Mouse (Mus musculus) adrenal gland, adult 2 months (tissue): ENCODE results near the gene Arhgap27. TPM values are rescaled to one million over a fixed set of nuclear protein-coding genes. Genes with fewer than 3 reads are reported as not detected.

Experiments used
- DNase-seq: peaks from one replicate; pipeline ENCODE4 v3.0.0; 2021
- polyA plus RNA-seq: library from polyadenylated mRNA; depleted of rRNA; stranded (reverse); fragments of >200 nt; gene quantifications from 2 replicates; pipeline ENCODE4 v1.2.3, GENCODE M21; 2012
- total RNA-seq, 2 experiments: library from RNA; stranded (reverse); gene quantifications; 2 replicates each; pipeline ENCODE4 v1.2.3; 2021

Arhgap27 gene
- total and polyA plus RNA-seq, 3 experiments: 10.3 to 34.7 (median 12.2) TPM

DNA sequence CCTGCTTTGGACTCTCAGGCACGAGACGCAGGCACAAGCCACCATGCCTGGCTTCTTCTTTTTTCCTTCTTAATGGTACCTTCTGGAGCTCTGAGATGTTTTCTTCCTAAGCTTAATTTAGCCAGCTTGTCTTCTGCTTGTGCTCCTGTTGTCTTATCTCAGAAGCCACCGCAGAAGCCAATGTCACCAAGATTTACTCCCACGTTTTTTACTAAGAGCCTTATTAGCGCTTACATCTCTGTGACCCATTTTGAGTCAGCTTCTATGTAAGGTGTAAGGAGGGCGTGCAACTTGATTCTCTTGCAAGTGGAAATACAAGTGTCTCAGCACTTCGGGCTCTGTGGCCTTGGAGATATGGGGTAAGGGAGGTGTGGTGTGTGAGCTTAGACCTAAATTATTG is 18.0 kb upstream of the Arhgap27 start:
- no peak for DNase-seq

DNA sequence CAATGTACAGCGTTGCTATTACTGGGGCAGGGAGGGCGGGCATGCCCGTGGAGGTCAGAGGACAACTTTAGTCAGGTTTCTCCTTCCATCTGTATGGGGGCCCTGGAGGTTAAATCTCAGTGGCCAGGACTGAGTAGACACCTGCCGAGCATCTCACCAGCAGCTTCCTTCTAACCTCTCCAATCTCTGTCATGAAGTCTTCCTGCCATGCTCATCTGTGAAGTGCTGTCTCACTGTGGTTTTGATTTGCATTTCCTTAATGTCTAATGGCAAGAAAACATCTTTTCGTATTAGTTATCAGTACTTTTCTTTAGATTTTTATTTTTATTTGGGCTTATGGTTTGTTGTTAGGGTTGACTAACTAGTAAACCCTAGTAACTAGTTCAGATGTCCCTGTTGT is 17.0 kb upstream of the Arhgap27 start:
- DNase-seq: no peak

DNA sequence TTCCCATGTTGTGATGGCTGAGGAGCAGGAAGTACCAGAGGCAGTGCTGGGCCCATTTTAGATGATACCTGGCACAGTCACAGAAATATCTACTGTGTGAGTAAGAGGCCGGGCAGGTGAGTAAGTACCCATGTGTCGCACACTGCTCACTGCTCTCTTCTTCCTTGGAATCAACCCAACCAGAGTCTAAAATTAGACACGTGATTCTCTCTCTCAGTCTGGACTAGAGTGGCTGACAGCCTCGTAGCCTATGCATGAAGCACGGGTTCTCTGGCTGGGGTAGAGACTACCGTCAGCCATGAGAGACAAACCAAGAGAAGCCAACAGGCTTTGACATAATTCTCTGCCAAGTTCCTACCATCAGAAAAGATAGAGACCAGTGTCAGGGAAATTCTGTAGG is 14.8 kb upstream of the Arhgap27 start:
- DNase-seq: no peak

DNA sequence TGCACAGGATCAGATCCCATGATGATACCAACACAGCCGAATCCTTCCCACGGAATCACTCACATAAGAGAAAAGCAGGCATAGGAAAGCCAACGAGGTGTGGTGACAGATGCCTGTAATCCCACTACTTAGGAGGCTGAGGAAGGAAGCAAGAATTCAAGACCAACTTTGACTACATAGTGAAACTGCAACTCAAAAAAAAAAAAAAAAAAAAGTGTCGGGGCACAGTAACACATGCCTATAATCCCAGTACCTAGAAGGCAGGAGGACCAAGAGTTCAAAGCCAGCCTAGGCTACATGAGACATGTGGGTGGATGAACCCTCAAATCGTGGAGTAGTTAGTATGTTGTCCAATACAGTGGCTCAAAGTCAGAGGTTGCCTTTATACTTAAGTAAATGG is 12.3 kb upstream of the Arhgap27 start:
- no peak for DNase-seq

DNA sequence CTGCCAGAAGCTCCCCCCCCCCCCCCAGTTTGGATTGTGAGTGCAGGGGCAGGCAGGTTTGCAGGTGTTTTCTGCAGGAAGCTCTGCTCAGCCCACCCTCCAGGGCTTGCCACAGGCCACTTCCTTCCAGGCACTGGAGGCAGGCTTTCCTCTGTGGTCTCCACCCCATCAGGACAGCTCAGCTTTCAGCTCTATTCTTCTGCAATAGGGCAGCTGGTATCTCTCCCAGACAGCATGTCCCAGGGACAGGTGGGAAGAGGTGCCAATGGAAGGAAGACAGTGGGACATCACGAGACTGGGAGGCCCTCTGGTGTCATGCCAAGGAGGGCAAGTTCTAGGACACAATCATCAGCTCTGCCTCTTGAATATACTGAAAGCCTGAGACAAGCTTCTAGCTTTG is 11.8 kb upstream of the Arhgap27 start:
- no peak for DNase-seq

DNA sequence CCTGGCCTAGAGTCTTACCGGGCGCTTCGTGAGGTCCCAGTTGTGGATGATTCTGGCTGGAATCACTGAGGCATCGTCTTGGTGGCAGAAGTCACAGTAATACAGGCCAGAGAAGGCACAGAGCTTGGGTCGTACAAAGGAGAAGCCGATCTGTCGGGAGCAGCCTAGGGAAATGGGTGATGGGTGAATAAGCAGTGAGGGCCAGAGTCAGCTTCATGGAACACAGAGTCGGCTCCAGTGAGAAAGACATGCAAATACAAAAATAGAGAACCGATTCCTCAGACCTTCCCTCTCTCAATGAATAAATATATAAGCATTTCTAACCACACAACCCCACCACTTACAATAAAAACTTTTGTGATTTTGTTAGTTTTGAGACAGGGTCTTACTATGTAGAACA is 10.4 kb upstream of the Arhgap27 start:
- DNase-seq: no peak

DNA sequence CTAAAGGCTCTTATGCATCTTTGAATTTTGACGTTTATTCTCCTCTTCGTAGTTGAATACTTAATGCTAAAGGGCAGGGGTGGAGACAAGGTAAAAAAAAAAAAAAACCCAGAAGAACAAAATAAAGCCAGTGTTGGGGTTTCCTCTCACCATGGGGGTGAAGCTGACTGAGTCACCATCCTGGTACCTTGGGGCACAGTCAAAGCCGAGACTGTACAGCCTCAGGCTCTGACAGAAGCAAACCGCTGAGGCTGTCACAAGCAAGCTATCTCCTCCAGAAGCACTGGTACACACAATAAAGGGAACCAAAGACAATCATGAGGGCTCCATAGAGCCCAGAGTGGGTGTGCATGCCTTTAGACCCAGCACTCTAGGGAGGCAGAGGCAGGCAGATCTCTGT is 9.1 kb upstream of the Arhgap27 start:
- DNase-seq: no peak

DNA sequence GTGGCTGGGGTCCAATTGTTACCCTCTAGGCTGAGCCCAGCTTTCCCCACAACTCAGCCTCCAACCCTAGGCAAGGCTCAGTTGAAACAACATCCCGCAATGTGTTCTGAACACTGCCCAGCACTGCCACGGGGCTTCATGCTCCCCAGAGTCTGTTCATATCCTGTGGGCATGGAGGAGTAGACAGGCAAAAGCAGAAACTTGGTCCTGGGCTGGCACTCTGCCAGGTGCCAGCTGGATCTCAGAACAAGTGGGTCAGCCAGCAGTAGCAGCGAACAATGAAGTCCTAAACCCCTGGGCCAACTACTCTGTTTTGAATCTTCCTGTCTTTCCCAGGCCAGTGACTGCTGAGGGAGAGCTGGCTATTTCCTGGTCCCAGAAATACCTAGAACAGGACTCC is 8.6 kb upstream of the Arhgap27 start:
- peak; percentile 40 for DNase-seq

DNA sequence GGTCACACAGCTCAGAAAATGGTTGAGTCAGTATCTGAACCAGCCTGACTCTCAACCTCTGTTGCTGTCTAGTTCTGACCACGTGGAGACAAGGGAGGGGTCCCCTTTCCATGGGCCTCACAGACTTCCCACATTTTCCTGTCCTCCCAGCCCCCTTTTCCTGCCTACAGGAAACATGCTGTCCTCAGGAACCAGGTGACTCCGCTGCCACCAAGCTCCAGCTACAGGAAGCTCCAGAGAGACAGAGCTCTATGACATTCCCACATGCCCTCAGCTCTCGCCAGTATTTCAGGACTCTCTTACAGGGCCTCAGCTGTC is 7.7 kb upstream of the Arhgap27 start:
- peak; percentile 66 for DNase-seq

DNA sequence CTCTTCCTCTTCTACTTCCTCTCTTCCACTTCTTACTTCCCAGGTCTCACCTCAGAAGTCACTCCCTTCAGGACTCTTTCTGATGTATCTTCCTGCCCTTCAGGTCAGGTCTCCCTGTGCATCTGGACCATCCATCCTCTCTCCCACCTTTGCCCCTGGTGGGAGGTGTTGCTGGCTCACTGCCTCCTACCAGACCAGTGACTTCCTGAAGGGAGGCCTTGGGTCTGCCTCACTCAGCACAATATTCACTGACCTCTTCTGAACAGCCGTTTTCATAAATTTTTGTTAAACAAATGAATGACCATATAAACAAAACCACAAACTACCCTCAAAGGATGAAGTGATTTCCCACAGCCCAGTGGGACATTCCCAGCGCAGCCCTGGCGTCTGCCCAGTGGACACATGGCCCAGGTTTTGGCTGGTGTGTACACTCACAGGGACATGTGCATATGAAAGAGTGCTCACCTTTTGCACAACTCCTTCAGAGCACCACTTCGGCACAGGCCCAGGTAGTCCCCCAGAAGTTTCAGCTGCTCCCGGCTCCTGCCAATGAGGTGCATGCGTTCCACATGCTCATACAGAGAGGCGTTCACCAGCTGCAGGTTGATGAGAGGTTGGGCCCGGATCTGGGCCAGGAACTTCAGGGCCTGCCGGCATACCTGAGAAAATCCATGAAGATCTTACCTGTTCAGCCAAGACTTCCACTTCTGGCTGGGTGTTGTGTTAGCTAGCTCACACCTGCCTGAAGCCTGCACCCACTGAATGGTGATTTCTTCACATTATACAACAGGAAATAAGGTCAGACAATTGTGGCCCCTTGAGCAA is 7.1 kb upstream of the Arhgap27 start:
- no peak for DNase-seq

DNA sequence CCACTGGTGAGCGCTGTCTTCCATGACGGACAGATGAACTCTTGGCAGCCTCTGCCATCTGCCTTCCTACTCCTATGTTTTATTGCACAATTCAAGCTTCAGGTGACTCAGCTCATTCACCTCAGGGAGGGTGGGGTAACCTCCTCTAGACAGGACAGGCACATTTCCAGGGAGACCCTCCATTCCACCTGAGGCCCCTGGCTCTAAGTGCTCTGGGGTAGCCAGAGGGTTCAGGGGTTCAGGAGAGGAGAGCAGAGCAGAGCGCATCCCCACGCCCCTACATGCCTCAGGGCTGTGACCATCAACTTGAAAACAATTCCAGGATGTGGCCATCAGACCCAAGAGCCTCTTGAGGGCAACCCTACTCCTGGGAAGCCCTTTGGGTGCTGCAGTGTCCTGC is 2.0 kb upstream of the Arhgap27 start:
- no peak for DNase-seq

DNA sequence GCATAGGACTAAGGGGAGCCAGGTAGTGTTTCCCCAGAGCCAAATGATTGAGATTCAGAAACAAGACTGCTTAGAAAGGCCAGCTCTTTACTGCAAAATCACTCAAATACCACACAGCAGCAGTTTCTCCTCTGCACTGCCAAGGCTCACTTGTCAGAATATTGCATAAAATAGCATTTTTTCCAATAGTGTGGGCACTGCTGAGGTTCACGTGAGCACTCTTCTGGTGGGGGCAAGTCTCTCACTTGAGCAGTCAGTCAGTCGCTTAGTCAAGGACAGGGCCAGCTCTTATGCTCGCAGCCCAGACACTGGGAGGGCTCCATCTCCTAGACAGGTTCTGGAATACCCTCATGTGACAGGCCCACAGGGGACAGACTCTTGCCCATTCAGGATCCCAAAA is 1.5 kb upstream of the Arhgap27 start:
- DNase-seq: no peak

DNA sequence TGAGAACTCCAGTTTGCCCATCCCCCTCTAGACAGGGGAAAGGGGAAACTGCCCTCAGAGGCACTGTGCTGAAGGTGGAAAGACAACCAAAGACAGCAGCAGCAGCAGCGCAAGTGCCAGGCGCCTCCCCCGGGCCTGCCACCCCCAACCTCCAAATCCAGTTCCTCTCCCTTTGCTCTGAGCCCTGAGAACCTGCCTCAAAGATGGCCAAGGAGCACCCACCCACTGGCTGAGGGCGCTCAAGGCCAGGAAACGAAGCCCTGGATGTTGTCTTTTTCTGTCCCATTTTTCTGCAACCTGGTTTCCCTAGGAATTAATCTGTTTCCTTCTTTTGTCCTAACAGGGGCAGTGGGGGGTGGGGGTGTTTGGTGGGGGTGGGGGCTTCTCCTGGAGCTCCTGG is 843 bp upstream of the Arhgap27 start:
- no peak for DNase-seq

DNA sequence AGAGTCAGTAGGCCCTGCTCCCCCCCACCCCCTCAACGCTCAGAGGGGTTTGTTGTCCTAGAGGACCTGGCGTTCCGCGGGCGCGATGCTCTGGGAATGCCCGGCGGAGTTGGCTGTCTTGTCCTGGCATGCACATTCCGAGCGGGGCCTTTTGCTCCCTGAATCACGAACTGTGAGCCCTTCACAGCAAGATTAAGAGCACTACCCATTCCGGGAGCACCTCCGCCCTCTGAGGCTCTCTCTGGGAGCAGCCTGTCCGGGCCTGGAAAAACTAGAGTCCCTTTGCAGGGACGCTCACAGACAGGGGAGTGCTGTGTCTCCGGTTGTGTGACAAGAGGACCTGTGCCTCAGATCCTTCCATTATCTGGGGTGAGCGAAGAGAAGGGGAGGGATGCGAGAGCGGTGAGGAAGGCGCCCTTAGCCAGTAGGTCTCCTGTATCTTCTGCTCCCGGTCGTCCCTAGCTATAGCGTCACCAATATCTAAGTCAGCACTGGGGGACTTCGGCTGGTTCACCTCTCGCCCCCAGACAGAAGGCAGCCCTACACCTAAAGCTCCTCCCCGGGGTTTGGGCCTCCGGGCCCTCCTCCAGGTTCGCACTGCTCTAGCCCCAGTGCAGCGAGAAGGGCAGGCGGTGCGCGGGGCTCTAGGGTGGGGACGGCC is 841 bp downstream of the Arhgap27 start:
- DNase-seq: peak; percentile 51

DNA sequence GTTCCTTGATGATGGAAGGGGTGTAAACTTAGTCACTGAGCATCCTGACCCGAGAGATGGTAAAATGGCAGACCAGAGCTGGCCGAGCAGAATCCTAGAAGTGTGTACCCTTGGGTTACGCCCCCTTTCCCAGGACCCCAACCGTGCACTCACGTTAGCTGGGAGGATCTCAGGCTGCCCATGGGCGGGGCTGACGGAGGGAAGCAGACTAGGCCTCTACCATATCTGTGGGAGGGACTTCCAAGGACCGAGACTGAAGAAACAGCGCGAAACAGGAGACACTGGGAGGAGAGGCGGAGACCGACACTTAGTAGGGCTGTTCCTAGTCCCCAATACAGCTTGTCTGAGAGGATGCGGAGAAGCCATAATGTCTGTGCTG is 1.4 kb downstream of the Arhgap27 start:
- DNase-seq: peak; percentile 31

DNA sequence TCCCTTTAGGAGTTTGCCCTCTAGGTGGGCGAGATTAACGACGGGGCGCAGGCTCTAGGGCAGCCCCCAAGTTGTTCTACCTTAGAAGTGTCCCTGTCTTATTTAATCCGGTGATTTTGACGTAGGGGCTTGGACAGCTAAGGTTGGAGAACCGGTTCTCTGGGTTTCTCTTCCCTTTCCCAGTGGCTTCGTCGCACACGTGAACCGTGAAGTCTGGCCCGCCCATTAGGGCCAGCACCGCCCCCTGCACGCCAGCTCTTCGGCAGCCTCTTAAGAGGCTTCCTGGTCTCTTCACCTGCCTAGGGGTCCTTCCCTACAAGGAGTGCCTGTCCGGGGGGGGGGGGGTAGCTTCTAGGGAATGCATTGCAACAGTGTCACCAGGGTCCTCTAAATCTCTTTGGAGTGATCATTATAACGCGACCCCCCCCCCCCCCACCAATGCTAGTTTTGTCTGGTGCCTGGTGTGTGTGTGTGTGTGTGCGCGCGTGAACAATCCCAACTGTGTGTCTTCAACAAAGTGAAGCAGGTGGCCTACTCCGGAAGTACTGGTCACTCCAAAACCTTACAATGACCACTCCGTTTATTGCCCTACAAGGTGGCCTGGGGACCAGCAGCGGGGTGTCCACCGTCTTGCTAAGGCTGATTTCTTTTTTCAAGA is 2.0 kb downstream of the Arhgap27 start:
- DNase-seq: no peak

DNA sequence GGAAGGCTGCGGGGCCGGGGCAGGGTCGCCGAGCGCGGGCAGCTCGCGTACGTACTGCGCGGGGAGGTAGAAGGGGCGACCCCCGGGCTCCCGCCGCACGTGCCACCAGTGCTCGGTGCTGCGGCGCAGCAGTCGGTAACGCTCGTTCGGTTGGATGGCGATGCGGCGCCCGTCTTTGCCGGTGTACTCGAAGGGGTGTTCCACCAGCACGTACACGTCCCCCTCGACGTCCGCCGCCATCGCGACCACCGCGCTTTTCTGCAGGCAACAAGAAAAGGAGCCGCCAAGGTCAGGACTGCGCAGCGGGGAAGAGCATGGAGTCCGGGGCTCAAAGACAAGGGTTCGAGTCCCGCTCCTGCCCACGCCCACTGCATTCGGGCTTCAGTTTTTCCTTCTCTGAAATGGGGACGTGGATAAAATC is 2.8 kb downstream of the Arhgap27 start:
- DNase-seq: no peak

DNA sequence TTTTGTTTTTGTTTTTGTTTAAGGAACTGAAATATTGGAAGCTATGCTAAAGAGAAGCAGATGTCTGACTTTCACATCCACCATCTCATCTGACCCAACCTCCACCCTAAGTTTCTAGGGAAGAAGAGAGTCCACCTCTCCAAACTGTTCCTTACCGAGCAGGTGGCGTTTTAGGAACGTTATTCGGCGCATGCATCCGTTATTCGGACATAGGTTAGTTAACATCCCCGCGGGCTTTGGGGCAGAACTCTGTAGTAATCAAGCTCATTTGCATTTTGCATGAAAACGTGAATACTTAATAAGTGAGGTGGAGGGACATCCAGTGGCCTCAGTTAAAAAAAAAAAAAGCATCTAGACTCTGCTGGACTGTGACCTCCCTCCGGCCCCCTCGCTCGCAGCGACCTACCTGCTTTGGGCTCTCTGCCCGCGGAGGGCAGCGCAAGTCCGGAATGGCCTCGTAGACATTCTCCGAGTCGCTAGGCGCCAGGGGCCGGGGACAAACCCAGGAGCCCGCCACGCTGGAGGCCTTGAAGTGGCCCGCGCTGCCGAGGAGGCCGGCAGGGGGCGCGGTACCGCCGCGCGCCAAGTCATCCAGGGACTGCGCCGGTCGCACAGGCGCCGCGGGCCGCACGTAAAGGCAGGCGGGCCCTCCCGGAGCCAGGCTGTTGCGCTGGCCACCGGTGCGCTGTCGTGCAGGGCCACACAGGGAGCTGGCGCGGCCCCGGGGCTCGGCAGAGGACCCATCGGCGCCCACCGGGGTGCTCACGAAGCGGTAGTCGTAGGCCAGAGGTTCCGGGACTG is 3.5 kb downstream of the Arhgap27 start:
- peak; percentile 92 for DNase-seq

DNA sequence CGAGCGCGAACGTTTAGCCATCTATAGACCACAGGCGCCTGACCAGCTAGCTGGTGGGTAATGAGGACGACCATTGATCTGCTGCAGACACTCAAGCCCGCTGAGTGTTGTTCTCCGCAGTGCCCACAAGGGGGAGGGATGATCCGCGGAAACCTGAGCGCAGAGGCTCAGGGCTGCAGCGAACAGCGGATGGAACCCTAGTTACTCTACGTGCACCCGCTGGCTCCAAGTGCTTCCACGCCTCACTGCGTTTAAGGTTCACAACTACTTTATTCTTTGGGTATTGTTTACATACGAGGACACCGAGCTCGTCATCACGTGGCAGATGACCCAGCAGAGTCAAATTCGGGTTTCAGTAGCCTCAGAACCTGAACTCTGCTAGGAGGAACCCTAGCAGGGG is 4.4 kb downstream of the Arhgap27 start:
- peak; percentile 80 for DNase-seq

DNA sequence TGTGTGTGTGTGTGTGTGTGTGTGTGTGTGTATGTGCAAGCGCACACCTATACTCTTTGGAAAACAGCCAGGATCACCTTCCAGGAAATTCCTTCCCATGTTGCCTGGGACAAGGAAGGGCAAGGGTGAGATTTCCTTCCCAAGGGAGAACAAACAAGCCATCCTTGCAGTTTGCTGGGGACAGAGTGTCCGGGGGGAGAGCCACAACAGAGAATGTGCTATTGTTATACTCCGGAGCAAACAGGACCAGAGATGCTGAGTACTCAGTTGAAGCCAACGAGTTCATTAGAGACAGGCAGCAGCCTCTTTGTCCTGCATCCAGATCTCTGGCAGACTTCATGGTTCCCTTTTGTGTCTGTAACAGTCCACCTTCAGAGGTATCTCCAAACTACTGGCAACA is 5.2 kb downstream of the Arhgap27 start:
- no peak for DNase-seq

DNA sequence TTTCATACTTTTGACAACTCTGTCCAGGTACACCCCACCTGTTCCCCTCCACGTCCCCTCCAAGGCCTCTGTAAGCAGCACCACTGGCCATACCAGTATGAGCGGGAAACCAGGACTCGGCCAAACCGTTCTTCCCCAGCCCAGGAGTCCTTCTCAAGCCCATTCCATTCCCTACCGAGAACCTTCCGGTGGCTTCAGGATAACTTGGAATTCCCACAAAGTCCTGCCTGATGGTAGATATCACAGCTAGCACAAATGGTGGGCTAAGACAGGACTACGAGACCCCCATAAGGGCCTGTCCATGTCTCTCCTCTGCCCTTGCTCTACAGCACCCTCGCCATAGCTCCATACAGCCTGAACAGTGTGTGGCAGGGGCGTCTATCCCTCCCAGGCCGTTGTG is 5.8 kb downstream of the Arhgap27 start:
- DNase-seq: no peak

DNA sequence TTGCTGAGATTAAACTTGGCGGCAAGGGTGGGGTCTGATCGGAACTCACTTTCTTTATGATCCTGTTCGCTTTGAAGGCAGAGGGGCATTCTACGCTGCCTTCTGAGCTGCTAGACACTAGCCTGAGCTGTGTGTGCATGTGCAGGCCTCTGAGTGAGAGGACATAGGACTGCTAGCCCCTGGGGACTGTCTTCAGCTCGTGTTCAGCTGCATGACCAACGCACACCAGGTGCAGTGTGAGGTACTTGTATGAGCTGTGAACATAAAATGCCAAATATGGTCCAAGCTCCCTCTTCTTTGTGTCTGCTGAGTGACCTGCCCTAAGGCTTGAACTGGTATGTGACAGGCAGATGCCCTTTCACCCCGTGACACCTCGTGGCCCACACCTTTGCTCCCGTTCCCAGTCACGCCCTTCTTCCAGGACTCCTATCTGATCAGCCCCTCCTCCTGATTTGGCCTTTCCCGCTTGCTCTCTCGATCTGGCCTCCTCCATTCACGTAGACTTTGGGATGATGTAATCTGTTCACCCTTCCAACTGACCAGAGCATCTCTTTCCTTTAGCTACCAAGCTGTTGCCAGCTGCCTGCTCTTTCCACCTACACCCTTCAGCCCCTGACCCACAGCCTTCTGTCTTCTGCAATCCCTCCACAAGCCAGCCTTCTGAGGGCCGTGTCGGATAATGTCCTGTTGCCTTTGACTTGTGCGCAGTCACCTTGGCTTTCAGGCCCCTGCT is 6.4 kb downstream of the Arhgap27 start:
- no peak for DNase-seq
